Mouse (Mus musculus) MEL (cell line): Measurements from ENCODE around the gene Fbxo21. TPM values are rescaled to one million over a fixed set of nuclear protein-coding genes. Genes with fewer than 3 reads are reported as not detected.

Source experiments
- DNase-seq: peaks from one replicate; pipeline ENCODE4 v3.0.0; 2011; ENCODE audit warnings: low read depth, low spot score
- H3K27ac ChIP-seq: 2 replicates; pipeline ENCODE4 v1.5.1; 2012; ENCODE audit warnings: low read depth, mild to moderate bottlenecking, control low read depth, low read length, moderate library complexity; ENCODE audit not compliant: control insufficient read depth
- H3K27me3 ChIP-seq, 2 experiments: fragments of 150-350 bp in 1 of 2; sonication (generic) in 1 of 2; 2 replicates each; pipeline ENCODE4 v1.6.1; 2012; ENCODE audit warnings: low read length in 2 of 2, mild to moderate bottlenecking in 2 of 2, improper control_type of control experiment in 1 of 2, moderate library complexity in 1 of 2; ENCODE audit not compliant: insufficient read depth in 2 of 2, control insufficient read depth in 1 of 2
- H3K36me3 ChIP-seq, 2 experiments: 2 replicates each; pipeline ENCODE4 v1.6.1; 2012 to 2014; ENCODE audit warnings: low read length in 2 of 2, improper control_type of control experiment in 1 of 2, inconsistent platforms in 1 of 2, mild to moderate bottlenecking in 1 of 2; ENCODE audit not compliant: insufficient read depth in 2 of 2, control insufficient read depth in 1 of 2
- H3K4me1 ChIP-seq, 2 experiments: fragments of 150-350 bp in 1 of 2; sonication (generic) in 1 of 2; 2 replicates each; pipeline ENCODE4 v1.6.1; 2012; ENCODE audit warnings: low read length in 2 of 2, improper control_type of control experiment in 1 of 2, mild to moderate bottlenecking in 1 of 2; ENCODE audit not compliant: insufficient read depth in 2 of 2, control insufficient read depth in 1 of 2
- H3K4me3 ChIP-seq, 2 experiments: fragments of 150-350 bp in 1 of 2; sonication (generic) in 1 of 2; 2 replicates each; pipeline ENCODE4 v1.5.1; 2012; ENCODE audit warnings: low read depth in 2 of 2, low read length in 2 of 2, mild to moderate bottlenecking in 2 of 2, moderate library complexity in 2 of 2, control low read depth in 1 of 2, improper control_type of control experiment in 1 of 2; ENCODE audit not compliant: control insufficient read depth in 1 of 2, insufficient read depth in 1 of 2
- H3K79me2 ChIP-seq: 2 replicates; pipeline ENCODE4 v1.6.1; 2012; ENCODE audit warnings: mild to moderate bottlenecking, low read length, moderate library complexity; ENCODE audit not compliant: control insufficient read depth, poor library complexity, insufficient read depth
- H3K9ac ChIP-seq: 2 replicates; pipeline ENCODE4 v1.6.1; 2012; ENCODE audit warnings: low read depth, mild to moderate bottlenecking, control low read depth, low read length, moderate library complexity; ENCODE audit not compliant: control insufficient read depth, poor library complexity, severe bottlenecking
- H3K9me3 ChIP-seq: fragments of 150-350 bp; sonication (generic); replicated peaks from 2 replicates; pipeline ENCODE4 v1.6.1; 2012; ENCODE audit warnings: mild to moderate bottlenecking, low read length, improper control_type of control experiment, moderate library complexity; ENCODE audit not compliant: insufficient read depth
- BHLHE40 ChIP-seq: IDR thresholded peaks from 2 replicates; pipeline ENCODE4 v1.6.1; 2012; ENCODE audit warnings: low read depth, mild to moderate bottlenecking, inconsistent platforms, low read length, improper control_type of control experiment, borderline replicate concordance
- ELF1 ChIP-seq: IDR thresholded peaks from 2 replicates; pipeline ENCODE4 v1.6.1; 2014; ENCODE audit warnings: low read depth, mild to moderate bottlenecking, inconsistent platforms, low read length, improper control_type of control experiment, moderate library complexity
- EP300 ChIP-seq, 2 experiments: IDR thresholded peaks; 2 replicates each; pipeline ENCODE4 v1.6.1; 2011; ENCODE audit warnings: improper control_type of control experiment in 2 of 2, low read length in 2 of 2, low read depth in 1 of 2, mild to moderate bottlenecking in 1 of 2
- ETS1 ChIP-seq: IDR thresholded peaks from 2 replicates; pipeline ENCODE4 v1.6.1; 2012; ENCODE audit warnings: low read depth, mild to moderate bottlenecking, inconsistent platforms, low read length, improper control_type of control experiment, moderate library complexity
- GATA1 ChIP-seq: IDR thresholded peaks from 2 replicates; pipeline ENCODE4 v1.6.1; 2011; ENCODE audit warnings: low read depth, low read length, improper control_type of control experiment
- JUND ChIP-seq: IDR thresholded peaks from 2 replicates; pipeline ENCODE4 v1.6.1; 2011; ENCODE audit warnings: low read depth, mild to moderate bottlenecking, improper control_type of control experiment, low read length
- KAT2A ChIP-seq: conservative IDR thresholded peaks from 2 replicates; pipeline ENCODE4 v1.6.1; 2012; ENCODE audit warnings: low read depth, low read length, improper control_type of control experiment, inconsistent platforms
- MAZ ChIP-seq: IDR thresholded peaks from 2 replicates; pipeline ENCODE4 v1.6.1; 2012; ENCODE audit warnings: low read depth, mild to moderate bottlenecking, inconsistent platforms, low read length, improper control_type of control experiment
- MXI1 ChIP-seq: IDR thresholded peaks from 2 replicates; pipeline ENCODE4 v1.6.1; 2011; ENCODE audit warnings: mild to moderate bottlenecking, low read depth, low read length, improper control_type of control experiment
- MYB ChIP-seq: IDR thresholded peaks from 2 replicates; pipeline ENCODE4 v1.6.1; 2011; ENCODE audit warnings: mild to moderate bottlenecking, low read depth, low read length, improper control_type of control experiment
- NELFE ChIP-seq: IDR thresholded peaks from 2 replicates; pipeline ENCODE4 v1.6.1; 2011; ENCODE audit warnings: low read depth, low read length, improper control_type of control experiment
- NRF1 ChIP-seq: IDR thresholded peaks from 2 replicates; pipeline ENCODE4 v1.6.1; 2014; ENCODE audit warnings: low read depth, mild to moderate bottlenecking, inconsistent platforms, low read length, improper control_type of control experiment, moderate library complexity; ENCODE audit not compliant: poor library complexity, insufficient read depth, severe bottlenecking
- POLR2A ChIP-seq, 2 experiments: IDR thresholded peaks; 2 replicates each; pipeline ENCODE4 v1.6.1; 2011 to 2012; ENCODE audit warnings: low read length in 2 of 2, mild to moderate bottlenecking in 2 of 2, control low read depth in 1 of 2, improper control_type of control experiment in 1 of 2, low read depth in 1 of 2, moderate library complexity in 1 of 2; ENCODE audit not compliant: control insufficient read depth in 1 of 2, insufficient read depth in 1 of 2, poor library complexity in 1 of 2
- POLR2AphosphoS5 ChIP-seq: IDR thresholded peaks from 2 replicates; pipeline ENCODE4 v1.6.1; 2012; ENCODE audit warnings: low read depth, borderline replicate concordance, mild to moderate bottlenecking, inconsistent platforms, low read length, moderate library complexity, mixed read lengths
- SIN3A ChIP-seq: IDR thresholded peaks from 2 replicates; pipeline ENCODE4 v1.6.1; 2012; ENCODE audit warnings: low read length, improper control_type of control experiment, inconsistent platforms
- SMC3 ChIP-seq: IDR thresholded peaks from 2 replicates; pipeline ENCODE4 v1.6.1; 2011; ENCODE audit warnings: low read depth, low read length, improper control_type of control experiment
- TAL1 ChIP-seq: IDR thresholded peaks from 2 replicates; pipeline ENCODE4 v1.6.1; 2012; ENCODE audit warnings: mild to moderate bottlenecking, inconsistent platforms, low read length, moderate library complexity, mixed read lengths
- TBP ChIP-seq: IDR thresholded peaks from 2 replicates; pipeline ENCODE4 v1.8.0; 2011; ENCODE audit warnings: low read depth, low read length, improper control_type of control experiment
- TCF12 ChIP-seq: IDR thresholded peaks from 2 replicates; pipeline ENCODE4 v1.6.1; 2014; ENCODE audit warnings: low read depth, mild to moderate bottlenecking, inconsistent platforms, low read length, improper control_type of control experiment, moderate library complexity
- USF1 ChIP-seq: IDR thresholded peaks from 2 replicates; pipeline ENCODE4 v1.6.1; 2014; ENCODE audit warnings: low read depth, mild to moderate bottlenecking, inconsistent platforms, low read length, improper control_type of control experiment, moderate library complexity
- ZC3H11A ChIP-seq: IDR thresholded peaks from 2 replicates; pipeline ENCODE4 v1.6.1; 2012; ENCODE audit warnings: low read depth, mild to moderate bottlenecking, inconsistent platforms, low read length, improper control_type of control experiment
- ZMIZ1 ChIP-seq: IDR thresholded peaks from 2 replicates; pipeline ENCODE4 v1.6.1; 2012; ENCODE audit warnings: low read depth, mild to moderate bottlenecking, inconsistent platforms, low read length, improper control_type of control experiment, moderate library complexity
- ZNF384 ChIP-seq: IDR thresholded peaks from 2 replicates; pipeline ENCODE4 v1.6.1; 2012; ENCODE audit warnings: low read depth, mild to moderate bottlenecking, inconsistent platforms, low read length, improper control_type of control experiment
- polyA plus RNA-seq, 2 experiments: library from polyadenylated mRNA; stranded (reverse) in 1 of 2; unstranded in 1 of 2; fragments of >175 nt in 1 of 2; fragments of >200 nt in 1 of 2; gene quantifications; 2 replicates each; pipeline versions ENCODE4 v1.2.1 to v1.2.4; 2012; ENCODE audit warnings: low replicate concordance in 2 of 2, low read depth in 1 of 2; ENCODE audit not compliant: insufficient read length in 2 of 2, insufficient read depth in 1 of 2, missing spikeins in 1 of 2
- total RNA-seq: library from RNA; depleted of rRNA; stranded (reverse); fragments of 300-350 nt; gene quantifications from 2 replicates; pipeline ENCODE4 v1.2.3, GENCODE M21; 2012

Fbxo21 gene
- total and polyA plus RNA-seq, 3 experiments = 10.4 to 20.5 TPM; not detected in 1

- Histone ChIP-seq H3K9ac (no peak overlapping the region), H3K79me2 (no peaks in the 10 kb centered on the region), H3K27ac (no peak overlapping the region), H3K36me3 (no peaks in the 10 kb centered on the region), H3K4me3 (no peak overlapping the region), H3K4me1 (no peaks in the 10 kb centered on the region), H3K27me3 (no peaks in the 10 kb centered on the region), H3K9me3 (no peaks in the 10 kb centered on the region)
- DNase-seq = no peak
- TF ChIP-seq GATA1 (no peak), TCF12 (no peak), POLR2A (IDR thresholded peaks at IDR 0.05; ENCODE audit: control insufficient read depth in 1 of 2, insufficient read depth in 1 of 2, low read depth in 1 of 2, low read length in 2 of 2, poor library complexity in 1 of 2) (no peak), EP300 (IDR thresholded peaks at IDR 0.05; ENCODE audit: low read depth in 1 of 2, low read length in 2 of 2) (no peak), USF1 (no peak), NRF1 (no peak), BHLHE40 (no peak), POLR2AphosphoS5 (no peak), ZC3H11A (no peak), MXI1 (no peak), SIN3A (no peak), TBP (no peak), JUND (no peak), NELFE (no peak), MYB (no peak), ZMIZ1 (no peak), ELF1 (no peak)
Measured at GRCm38 (mm10) chr5:117995911-117996310, 19.4 kb downstream of the Fbxo21 start.

DNA sequence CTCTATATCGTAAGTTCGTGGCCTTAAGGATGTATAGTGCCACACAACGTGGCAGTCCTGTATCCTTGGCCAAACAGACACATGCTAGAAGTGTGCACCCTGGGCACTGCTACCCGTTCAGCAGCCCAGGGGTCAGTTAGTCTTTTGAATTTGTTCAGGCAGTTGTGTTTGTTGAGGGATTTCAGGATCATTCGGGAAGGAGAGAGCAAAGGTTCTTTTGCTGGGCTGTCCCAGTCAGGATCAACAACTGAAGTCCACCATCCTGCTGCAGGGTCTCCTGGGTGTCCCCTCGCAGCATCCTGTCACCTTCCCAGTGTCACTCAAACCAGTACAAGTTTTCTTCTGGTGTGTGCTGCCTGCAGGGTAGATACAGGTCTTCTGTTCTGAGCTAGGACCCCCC, 20.1 kb downstream of the Fbxo21 start:
- no peak overlapping the region for H3K27ac ChIP-seq
- no peaks in the 10 kb centered on the region for H3K36me3 ChIP-seq
- no peaks in the 10 kb centered on the region for H3K79me2 ChIP-seq
- H3K4me3 ChIP-seq = no peak overlapping the region
- TF ChIP-seq TAL1 (no peak), KAT2A (no peak), SMC3 (no peak), ZC3H11A (no peak), POLR2A (IDR thresholded peaks at IDR 0.05; ENCODE audit: control insufficient read depth in 1 of 2, insufficient read depth in 1 of 2, low read depth in 1 of 2, low read length in 2 of 2, poor library complexity in 1 of 2) (no peak), MAZ (no peak), ZNF384 (no peak), MXI1 (no peak), USF1 (no peak), BHLHE40 (no peak), GATA1 (no peak), ETS1 (no peak), JUND (no peak)
- TF ChIP-seq, all 39 proteins: peak for 0
- Histone ChIP-seq H3K9ac (no peak overlapping the region), H3K4me1 (no peaks in the 10 kb centered on the region), H3K9me3 (no peaks in the 10 kb centered on the region), H3K27me3 (no peaks in the 10 kb centered on the region)
- no peak for DNase-seq
